8 mouse cellular contexts compared by ENCODE assay signal in the genomic region with DNA sequence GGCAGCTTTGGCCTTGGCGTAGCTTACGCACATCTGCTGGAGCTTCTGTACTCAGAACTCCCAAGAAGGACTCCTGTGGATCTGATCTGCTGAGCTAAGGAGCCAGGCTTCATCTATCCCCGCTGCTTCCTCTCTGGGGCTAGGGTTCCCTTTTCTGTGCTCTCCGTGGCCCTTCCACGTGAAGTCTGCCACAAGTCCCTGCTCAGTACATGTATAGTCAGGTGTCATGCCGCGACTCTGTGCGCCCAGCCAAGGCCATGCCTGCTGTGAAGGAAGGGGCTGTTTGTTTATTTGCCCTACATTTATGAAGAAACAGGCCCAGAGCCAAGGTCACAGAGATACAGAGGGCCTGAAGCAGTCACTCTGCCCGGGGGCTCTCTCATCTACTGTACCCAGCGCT. TPM values are rescaled to one million over a fixed set of nuclear protein-coding genes. Genes with fewer than 3 reads are reported as not detected.
DNase-seq lines count a peak whose midpoint lies in the region; ATAC-seq lines count a peak whose summit lies in the region.

No protein-coding gene starts in this region.

- peak overlapping the region; percentile 85; the same call in 1 of the 2 replicates for H3K4me2 ChIP-seq in limb, embryonic 12.5 days
- H3K4me2 ChIP-seq in liver, embryonic 12.5 days: peak overlapping the region; percentile 87

- H3K4me1 ChIP-seq in limb, embryonic 12.5 days (replicated peaks): peaks cover 28% of the 10 kb centered on the region
- H3K4me1 ChIP-seq in limb, embryonic 10.5 days: peaks cover 54% of the 10 kb centered on the region
- H3K4me1 ChIP-seq in liver, embryonic 12.5 days: peaks cover 56% of the 10 kb centered on the region

- H3K9me3 ChIP-seq in limb, embryonic 12.5 days: no peaks in the 10 kb centered on the region
- H3K9me3 ChIP-seq in limb, embryonic 10.5 days (replicated peaks): no peaks in the 10 kb centered on the region
- no peaks in the 10 kb centered on the region for H3K9me3 ChIP-seq in liver, embryonic 12.5 days (replicated peaks)

- no peaks in the 10 kb centered on the region for H3K36me3 ChIP-seq in limb, embryonic 12.5 days
- H3K36me3 ChIP-seq in limb, embryonic 10.5 days: no peaks in the 10 kb centered on the region
- no peaks in the 10 kb centered on the region for H3K36me3 ChIP-seq in liver, embryonic 12.5 days

- peak; percentile 56 for DNase-seq in cerebellum, adult 9-10 months
- DNase-seq in cerebellum, postnatal 10 days: no peak
- no peak for DNase-seq in limb, embryonic 10.5 days (ENCODE audit: low spot score)
- DNase-seq in R1 (ENCODE audit: low read depth, low spot score): peak; percentile 61
- DNase-seq in right cerebral cortex, adult 18-20 months: no peak

- H3K4me3 ChIP-seq in limb, embryonic 12.5 days (replicated peaks): no peak overlapping the region
- H3K4me3 ChIP-seq in limb, embryonic 10.5 days: no peak overlapping the region
- H3K4me3 ChIP-seq in liver, embryonic 12.5 days: no peak overlapping the region

- 44% methylated on average over 10 of the region's 10 CpGs for WGBS in limb, embryonic 12.5 days
- WGBS in limb, embryonic 10.5 days: 42% methylated on average over 10 of the region's 10 CpGs
- WGBS in liver, embryonic 12.5 days (ENCODE audit: insufficient replicate concordance): 43% methylated on average over 10 of the region's 10 CpGs

- H3K9ac ChIP-seq in limb, embryonic 12.5 days (replicated peaks): no peak overlapping the region
- H3K9ac ChIP-seq in liver, embryonic 12.5 days: no peak overlapping the region

- no peak overlapping the region for H3K27ac ChIP-seq in limb, embryonic 12.5 days
- no peak overlapping the region for H3K27ac ChIP-seq in limb, embryonic 10.5 days
- no peak overlapping the region for H3K27ac ChIP-seq in liver, embryonic 12.5 days

- H3K27me3 ChIP-seq in limb, embryonic 12.5 days: peaks cover 70% of the 10 kb centered on the region
- H3K27me3 ChIP-seq in limb, embryonic 10.5 days (ENCODE audit: low read depth, poor library complexity, severe bottlenecking): peaks cover 76% of the 10 kb centered on the region
- peaks cover 56% of the 10 kb centered on the region for H3K27me3 ChIP-seq in liver, embryonic 12.5 days (replicated peaks)

- ATAC-seq in limb, embryonic 12.5 days (ENCODE audit: insufficient number of reproducible peaks, insufficient read depth, low FRiP score, low TSS enrichment, low read depth): no peak
- no peak for ATAC-seq in liver, embryonic 12.5 days
- no peak for ATAC-seq in monocyte, adult 5-6 weeks (replicated peaks; ENCODE audit: insufficient number of reproducible peaks, low FRiP score, low TSS enrichment, poor library complexity, severe bottlenecking)

RNA-seq across cellular contexts. Expression of gene Sh2b3, which starts 4.5 kb away (rescaled TPM):
- 12.7 and 13.1 TPM in 2 replicates for polyA plus RNA-seq in limb, embryonic 12.5 days (2016; fragmentation: Nextera tagmentation; extraction: Ambion mirVana)
- polyA plus RNA-seq in limb, embryonic 10.5 days (2016; fragmentation: Nextera tagmentation; extraction: Ambion mirVana): 10.9 and 11.2 TPM in 2 replicates
- polyA plus RNA-seq in liver, embryonic 12.5 days (2016; fragmentation: Nextera tagmentation; extraction: Ambion mirVana): 13.0 TPM in 2 replicates
- total RNA-seq in monocyte, adult 5-6 weeks (2017): 37.3 to 51.6 TPM (median 46.2 TPM) in 3 replicates

RNA-seq across cellular contexts. Expression of gene Pheta1, which starts 6.8 kb away (rescaled TPM):
- polyA plus RNA-seq in limb, embryonic 12.5 days (2016; fragmentation: Nextera tagmentation; extraction: Ambion mirVana): 52.8 and 54.6 TPM in 2 replicates
- polyA plus RNA-seq in limb, embryonic 10.5 days (2016; fragmentation: Nextera tagmentation; extraction: Ambion mirVana): 60.2 and 67.0 TPM in 2 replicates
- polyA plus RNA-seq in liver, embryonic 12.5 days (2016; fragmentation: Nextera tagmentation; extraction: Ambion mirVana): 6.6 and 7.3 TPM in 2 replicates
- 1.6 to 2.0 TPM (median 1.6 TPM) in 3 replicates for total RNA-seq in monocyte, adult 5-6 weeks (2017)

Comparison
In these comparisons a context has a peak if more than half of its experiments do, and no peak if none do; other contexts are left out.
1. DNase-seq: peak in cerebellum, adult 9-10 months (single experiment) and R1 (single experiment); none in cerebellum, postnatal 10 days (0 of 2), limb, embryonic 10.5 days (single experiment) and right cerebral cortex, adult 18-20 months (single experiment).